Mouse (Mus musculus) gastrocnemius, adult 2 months (tissue): ENCODE results near the gene Ddx18. TPM values are rescaled to one million over a fixed set of nuclear protein-coding genes. Genes with fewer than 3 reads are reported as not detected.

Experiments used
- DNase-seq: peaks from one replicate; pipeline ENCODE4 v3.0.0; 2022
- H3K27ac ChIP-seq: fragments of 200-600 bp; 2 replicates; pipeline ENCODE4 v1.8.1; 2022; ENCODE audit warnings: mild to moderate bottlenecking
- H3K4me3 ChIP-seq: fragments of 200-600 bp; 2 replicates; pipeline ENCODE4 v1.8.1; 2022; ENCODE audit warnings: mild to moderate bottlenecking, moderate library complexity
- CTCF ChIP-seq: fragments of 200-600 bp; IDR thresholded peaks from 2 replicates; pipeline ENCODE4 v1.8.1; 2022; ENCODE audit warnings: antibody characterized with exemption, mild to moderate bottlenecking, moderate library complexity
- intact Hi-C: fragments of 180-260 bp; cut with DNase I; formaldehyde crosslinking; loops from one replicate; pipeline ENCODE4 v1.15.1; 2025
- total RNA-seq, 2 experiments: library from RNA; stranded (reverse); gene quantifications; 2 replicates each; pipeline ENCODE4 v1.2.3; 2021

Ddx18 gene
- total RNA-seq, 2 experiments from 2014 or later: 16.8 to 17.7 TPM

DNA sequence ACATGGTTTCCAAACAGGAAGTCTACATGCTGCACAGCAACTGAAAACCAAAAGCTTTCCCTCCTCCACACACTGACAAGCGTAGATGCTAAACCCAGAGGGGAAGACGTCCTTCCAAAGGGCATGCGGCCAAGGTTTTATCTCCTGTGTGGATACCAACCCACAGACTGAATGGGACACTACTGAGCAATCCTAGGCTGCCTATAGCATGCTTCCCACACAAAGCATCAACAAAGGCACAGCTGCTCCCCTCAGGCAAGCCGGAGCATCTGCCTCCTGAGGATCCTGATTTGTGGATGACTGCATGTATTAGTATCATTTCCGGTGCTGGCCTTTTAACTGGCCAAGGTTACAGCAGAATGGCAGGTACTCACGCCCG is 16.3 kb downstream of the Ddx18 start:
- intact Hi-C loops: no loop called here
- Histone ChIP-seq H3K27ac (no peak overlapping the region), H3K4me3 (no peak overlapping the region)
- TF ChIP-seq CTCF: no peak
- no peak for DNase-seq

DNA sequence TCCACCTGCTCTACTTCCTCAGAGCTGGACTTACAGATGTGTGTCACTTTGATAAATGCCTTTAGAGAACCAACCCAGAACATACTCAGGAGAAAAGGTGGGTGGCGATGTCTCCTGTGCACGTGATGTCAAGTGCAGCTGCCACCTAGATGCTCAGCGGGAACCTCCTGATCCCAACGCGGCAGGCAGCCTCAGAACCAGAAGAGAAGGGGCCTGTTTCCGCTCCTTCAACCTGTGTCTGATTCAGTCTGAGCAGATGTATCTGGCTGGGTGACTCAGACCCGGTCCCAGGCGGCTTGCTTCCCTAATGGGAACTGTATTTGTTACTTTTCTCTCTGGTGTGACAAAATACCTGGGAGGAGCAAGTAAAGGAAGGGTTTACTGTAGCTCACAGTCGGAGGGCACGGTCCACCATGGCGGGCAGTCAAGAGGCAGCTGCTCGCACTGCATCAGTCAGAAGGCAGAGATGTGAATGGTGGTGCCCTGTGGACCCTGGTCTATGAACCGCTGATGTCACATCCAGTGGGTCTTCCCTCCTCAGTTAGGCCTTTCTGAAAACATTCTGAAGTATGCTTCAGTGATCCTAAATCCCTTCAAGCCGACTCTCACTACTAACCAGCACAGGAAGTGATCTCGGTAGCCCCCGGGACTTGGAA is 16.9 kb downstream of the Ddx18 start:
- intact Hi-C loops: no loop called here
- no peak for DNase-seq
- no peak for TF ChIP-seq CTCF
- Histone ChIP-seq H3K4me3 (no peak overlapping the region), H3K27ac (no peak overlapping the region)

DNA sequence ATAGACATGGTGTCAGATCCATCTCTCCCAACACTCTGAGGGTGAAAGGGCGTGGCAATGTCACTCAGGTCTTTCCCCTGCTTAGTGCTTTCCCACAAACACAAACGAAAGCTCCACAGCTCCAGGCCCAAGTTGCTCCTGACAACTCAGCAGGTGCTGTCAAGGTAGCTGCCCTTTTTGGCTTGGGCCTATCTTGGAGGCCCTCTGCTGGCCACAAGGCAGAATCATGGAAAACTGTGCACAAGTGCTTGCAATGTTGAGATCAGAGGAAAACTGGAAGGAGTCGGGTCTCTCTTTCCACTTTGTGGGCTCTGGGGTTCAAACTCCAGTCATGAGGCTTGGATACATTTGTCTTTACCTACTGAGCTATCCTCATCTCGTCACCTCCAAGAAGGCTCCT is 18.3 kb downstream of the Ddx18 start:
- DNase-seq: no peak
- H3K27ac ChIP-seq: no peak overlapping the region
- TF ChIP-seq CTCF: peak; percentile 36
- intact Hi-C loops: loop anchor here (5.0 kb wide), 1 partner anchor 107 kb away; no protein-coding TSS in a partner anchor
- no peak overlapping the region for H3K4me3 ChIP-seq

DNA sequence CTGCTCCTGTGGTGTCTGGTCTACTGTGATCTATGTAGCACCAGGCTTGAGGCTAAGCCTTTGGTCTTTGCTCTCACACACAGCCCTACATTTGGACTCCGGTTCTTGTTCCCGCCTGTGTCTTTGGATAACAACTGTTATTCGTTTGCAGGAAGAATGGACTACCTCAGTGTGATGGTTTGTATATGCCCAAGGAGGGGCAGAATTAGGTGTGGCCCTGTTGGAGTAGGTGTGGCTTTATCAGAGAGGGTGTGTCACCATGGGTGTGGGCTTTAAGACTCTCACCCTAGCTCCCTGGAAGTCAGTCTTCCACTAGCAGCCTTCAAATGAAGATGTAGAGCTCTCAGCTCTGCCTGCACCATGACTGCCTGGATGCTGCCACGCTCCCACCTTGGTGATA is 19.1 kb downstream of the Ddx18 start:
- intact Hi-C loops: loop anchor here (5.0 kb wide), 1 partner anchor 106 kb away; no protein-coding TSS in a partner anchor

DNA sequence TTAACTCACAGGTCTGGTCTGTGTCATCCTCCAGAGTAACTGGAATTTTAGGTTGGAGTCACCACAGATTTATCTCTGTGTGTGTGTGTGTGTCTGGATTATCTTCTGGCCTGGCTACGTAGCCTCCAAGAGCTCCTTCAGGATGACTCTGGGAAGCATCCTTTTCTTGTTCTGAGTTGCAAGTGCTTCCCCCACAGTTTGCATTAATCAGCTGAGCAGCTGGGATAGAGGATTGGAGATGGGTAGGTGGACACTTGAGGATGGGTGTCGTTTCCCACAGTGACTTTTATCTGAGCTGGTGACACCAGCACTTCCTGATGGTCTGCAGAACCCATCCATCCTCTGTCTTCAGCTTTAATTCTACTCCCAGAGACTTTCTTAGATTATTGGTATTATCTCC is 20.9 kb downstream of the Ddx18 start:
- intact Hi-C loops: loop anchor here (5.0 kb wide), 1 partner anchor 105 kb away; no protein-coding TSS in a partner anchor
- no peak for TF ChIP-seq CTCF

More for the DNA sequence above, 19.1 kb downstream of the Ddx18 start:
- TF ChIP-seq CTCF: no peak
- no peak overlapping the region for H3K27ac ChIP-seq
- no peak for DNase-seq
- H3K4me3 ChIP-seq: no peak overlapping the region

DNA sequence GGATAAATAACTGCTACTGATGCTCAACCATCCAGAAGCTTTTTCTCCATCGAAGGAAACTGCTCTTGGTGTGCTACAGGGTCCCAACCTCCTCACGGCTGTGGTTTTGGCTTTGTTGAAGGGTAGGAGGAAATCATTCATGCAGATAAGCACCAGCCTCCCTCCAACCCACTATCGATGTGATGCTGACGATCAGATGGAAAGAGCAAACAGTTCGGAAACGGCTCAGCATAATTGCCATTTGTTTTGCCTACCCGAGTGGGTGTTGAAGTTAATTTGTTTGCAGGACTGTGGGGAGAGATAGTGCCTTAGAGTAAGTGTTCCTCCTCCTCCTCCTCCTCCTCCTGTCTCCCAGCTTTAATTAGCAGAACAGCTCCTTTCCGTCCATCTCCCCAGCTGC is 27.4 kb downstream of the Ddx18 start:
- H3K4me3 ChIP-seq: no peak overlapping the region
- TF ChIP-seq CTCF: no peak
- H3K27ac ChIP-seq: no peak overlapping the region
- intact Hi-C loops: no loop called here
- DNase-seq: no peak

More for the DNA sequence above, 20.9 kb downstream of the Ddx18 start:
- no peak for DNase-seq
- H3K27ac ChIP-seq: no peak overlapping the region
- no peak overlapping the region for H3K4me3 ChIP-seq

DNA sequence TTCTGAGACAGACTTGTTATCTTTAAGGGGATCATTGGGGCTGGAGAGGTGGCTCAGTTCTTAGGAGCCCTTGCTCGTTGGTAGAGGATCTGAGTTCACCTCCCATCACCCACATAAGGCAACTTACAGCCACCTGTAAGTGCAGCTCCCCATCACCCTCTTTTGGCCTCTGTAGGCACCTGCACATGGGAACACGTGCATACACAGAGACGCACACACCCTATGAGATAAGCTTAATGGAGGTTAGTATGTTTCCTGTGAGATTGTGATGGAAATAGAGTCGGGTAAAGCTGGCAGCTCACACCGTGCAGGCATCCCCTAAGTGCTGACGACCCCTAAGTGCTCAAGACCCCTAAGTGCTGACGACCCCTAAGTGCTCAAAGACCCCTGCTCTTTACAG is 36.4 kb downstream of the Ddx18 start:
- intact Hi-C loops: no loop called here
- H3K4me3 ChIP-seq: no peak overlapping the region

DNA sequence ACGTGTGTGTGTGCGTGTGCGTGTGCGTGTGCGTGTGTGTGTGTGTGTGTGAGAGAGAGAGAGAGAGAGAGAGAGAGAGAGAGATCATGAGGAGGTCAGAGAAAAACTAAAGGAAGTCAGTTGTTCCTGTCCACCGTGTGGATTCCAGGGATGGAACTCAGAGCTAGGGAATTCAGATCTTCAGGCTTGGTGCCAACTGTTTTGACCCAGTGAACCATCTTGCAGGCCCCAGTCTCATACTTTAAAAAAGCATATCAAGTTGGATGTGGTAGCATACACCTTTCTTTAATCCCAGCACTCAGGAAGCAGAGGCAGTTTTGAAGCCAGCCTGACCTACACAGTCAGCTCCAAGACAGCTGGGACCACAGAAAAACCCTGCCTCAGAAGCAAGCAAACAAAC is 38.5 kb downstream of the Ddx18 start:
- intact Hi-C loops: no loop called here
- TF ChIP-seq CTCF: no peak
- Histone ChIP-seq H3K4me3 (no peak overlapping the region), H3K27ac (no peak overlapping the region)
- no peak for DNase-seq

More for the DNA sequence above, 36.4 kb downstream of the Ddx18 start:
- H3K27ac ChIP-seq: no peak overlapping the region
- TF ChIP-seq CTCF: no peak
- DNase-seq: no peak

DNA sequence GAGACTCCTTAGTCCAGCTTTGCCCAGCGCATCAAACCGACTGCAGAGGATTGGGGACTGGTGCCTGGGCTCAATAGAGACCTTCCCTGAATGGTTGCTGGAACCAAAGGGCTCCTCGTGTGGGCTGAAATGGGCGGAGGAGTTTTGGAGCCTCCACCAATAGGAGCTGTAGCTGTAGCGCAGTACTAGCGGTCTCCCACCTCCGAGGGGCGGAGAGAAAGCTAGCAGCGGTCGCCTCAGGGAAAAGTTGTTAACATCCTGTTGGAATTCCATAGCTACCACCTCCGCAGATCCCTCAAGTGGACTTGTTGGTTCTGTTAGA is 39.4 kb downstream of the Ddx18 start, which contains the start of gene Htr5b:
Htr5b (minus strand) TSS at position 67 of the 322 bp plus-strand sequence.
- intact Hi-C loops: no loop called here
- no peak within 1 kb of the TSS for H3K4me3 ChIP-seq
- no peak for DNase-seq
- H3K27ac ChIP-seq: no peak within 1 kb of the TSS
- no peak for TF ChIP-seq CTCF

DNA sequence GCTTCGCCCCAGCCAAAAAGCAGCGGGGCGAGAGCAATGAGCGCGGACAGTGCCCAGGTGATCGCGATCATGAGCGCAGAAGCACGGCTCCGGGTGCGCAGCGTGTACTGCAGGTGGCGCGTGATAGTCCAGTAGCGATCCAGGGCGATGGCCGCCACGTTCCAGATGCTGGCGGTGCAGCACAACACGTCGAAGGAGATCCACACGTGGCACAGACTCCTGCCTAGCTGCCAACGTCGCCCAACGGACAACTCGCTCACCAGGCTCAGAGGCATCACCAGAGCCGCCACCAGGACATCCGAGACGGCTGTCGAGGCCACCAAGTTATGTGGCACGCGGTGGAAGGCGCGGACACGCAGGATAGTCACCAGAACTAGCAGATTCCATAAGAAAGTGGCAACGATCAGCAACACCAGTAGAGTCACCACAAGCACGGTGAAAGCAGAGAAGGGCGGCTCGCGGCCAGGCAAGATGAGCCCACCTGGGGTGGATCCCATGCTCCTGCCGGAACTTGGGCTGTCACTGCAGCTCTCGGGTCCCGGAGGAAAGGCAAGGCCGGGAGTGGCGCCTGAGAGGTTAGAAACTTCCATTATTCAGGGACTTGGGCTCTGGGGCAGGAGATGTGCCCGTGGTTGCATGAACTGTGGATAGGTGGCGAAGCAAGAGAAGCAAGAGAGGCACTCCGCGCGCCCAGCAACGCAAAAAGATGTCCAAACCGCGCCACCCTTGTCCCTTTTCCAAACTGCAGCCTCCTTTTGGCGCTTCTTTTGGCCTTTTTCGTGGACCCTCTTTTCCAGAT is 40.0 kb downstream of the Ddx18 start:
- H3K4me3 ChIP-seq: no peak overlapping the region
- no peak for TF ChIP-seq CTCF

DNA sequence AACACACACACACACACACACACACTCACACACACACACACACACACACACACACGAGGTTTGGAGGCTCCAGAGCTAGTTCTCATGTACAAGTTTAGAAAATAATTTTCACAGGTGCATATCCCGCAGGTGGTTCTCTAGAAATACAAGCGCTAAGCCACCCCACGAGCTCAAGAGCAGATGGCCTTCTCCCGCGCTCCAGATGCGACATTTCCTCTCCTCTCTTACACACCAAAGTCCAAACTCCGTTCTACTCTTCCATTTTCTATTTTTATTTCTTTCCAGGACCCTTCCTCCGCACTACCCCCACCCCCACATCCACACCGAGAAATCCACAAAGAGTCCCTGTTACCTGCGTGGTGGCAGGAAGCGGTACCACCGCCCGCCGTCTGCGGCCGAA is 40.7 kb downstream of the Ddx18 start:
- TF ChIP-seq CTCF: no peak
- Histone ChIP-seq H3K4me3 (no peak overlapping the region), H3K27ac (no peak overlapping the region)
- DNase-seq: no peak
- intact Hi-C loops: no loop called here

More for the DNA sequence above, 40.0 kb downstream of the Ddx18 start:
- intact Hi-C loops: no loop called here
- no peak for DNase-seq
- no peak overlapping the region for H3K27ac ChIP-seq

DNA sequence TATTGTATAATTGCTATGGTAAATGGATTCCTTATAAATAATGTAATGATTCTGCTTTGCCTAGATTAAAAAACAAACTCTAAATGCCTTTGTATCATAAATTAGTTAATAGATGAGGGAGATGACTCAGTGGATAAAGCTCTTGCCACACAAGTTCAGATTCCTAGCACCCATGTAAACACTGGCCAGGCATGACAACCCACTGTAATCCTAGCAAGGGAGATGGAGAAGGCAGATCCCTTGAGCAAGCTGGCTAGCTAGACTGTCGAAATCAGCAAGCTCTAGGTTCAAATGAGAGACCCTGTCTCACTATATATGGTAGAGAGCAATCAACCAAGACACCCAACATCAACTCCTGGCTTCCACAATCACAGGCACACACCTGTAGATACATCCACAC is 49.2 kb downstream of the Ddx18 start:
- intact Hi-C loops: no loop called here
- no peak for TF ChIP-seq CTCF
- Histone ChIP-seq H3K4me3 (no peak overlapping the region), H3K27ac (no peak overlapping the region)
- DNase-seq: no peak

DNA sequence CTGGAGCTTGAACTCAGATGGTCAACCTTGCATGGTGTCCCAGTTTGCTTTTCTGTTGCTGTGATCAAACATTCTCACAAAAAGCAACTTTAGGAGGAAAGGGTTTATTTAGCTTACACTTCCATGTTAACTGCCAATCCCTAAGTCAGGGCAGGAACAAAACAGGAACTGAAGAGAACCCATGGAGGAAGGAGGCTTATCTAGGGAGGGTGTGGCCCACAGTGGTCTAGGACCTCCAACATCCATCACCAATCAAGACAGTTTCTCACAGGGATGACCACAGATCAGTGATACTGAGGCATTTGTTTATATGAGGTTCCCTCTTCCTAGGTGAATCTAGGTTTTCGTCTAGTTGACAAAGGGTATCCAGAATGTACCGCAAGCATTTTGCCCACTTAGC is 55.8 kb downstream of the Ddx18 start:
- intact Hi-C loops: no loop called here
- no peak for DNase-seq

More for the DNA sequence above, 55.8 kb downstream of the Ddx18 start:
- TF ChIP-seq CTCF: no peak
- Histone ChIP-seq H3K4me3 (no peak overlapping the region), H3K27ac (no peak overlapping the region)
